Mouse (Mus musculus): ENCODE results near the gene Cadps. TPM values are rescaled to one million over a fixed set of nuclear protein-coding genes. Genes with fewer than 3 reads are reported as not detected.
A peak's percentile ranks its signal among the peaks of the same experiment; 100 is the strongest.

Gene Cadps
- total and polyA plus RNA-seq, 2 experiments from 2014 or later = 33.4 to 176 TPM

DNA sequence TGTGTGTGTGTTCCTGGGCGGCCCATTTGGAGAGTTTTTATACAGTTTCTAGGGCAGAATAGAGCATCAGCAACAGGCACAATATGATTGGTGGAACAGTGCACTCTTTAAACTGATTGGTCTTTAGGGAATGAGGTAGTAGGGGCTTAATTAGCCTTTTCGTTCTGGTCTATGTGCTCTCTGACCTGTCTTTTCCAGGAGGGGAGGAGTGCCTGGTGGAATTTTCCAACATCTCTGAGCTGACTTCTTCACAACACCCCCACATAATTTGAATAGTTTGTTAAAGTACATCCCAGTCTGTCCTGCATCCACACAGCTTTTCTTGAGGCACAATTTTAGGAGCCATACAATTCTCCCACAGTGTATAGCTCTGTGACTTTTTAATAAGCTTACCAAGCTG, 220.8 kb downstream of the Cadps start:
- H3K9ac ChIP-seq (replicated peaks; ENCODE audit: low read length) = no peak overlapping the region
- H3K27ac ChIP-seq = no peak overlapping the region
- DNase-seq (ENCODE audit: low spot score) = no peak
- H3K36me3 ChIP-seq (ENCODE audit: insufficient read depth, low read length) = no peaks in the 10 kb centered on the region
- 75% methylated on average over 2 of the region's 2 CpGs for WGBS
- no peaks in the 10 kb centered on the region for H3K4me1 ChIP-seq (ENCODE audit: insufficient read depth, low read length)
- H3K4me2 ChIP-seq (ENCODE audit: low read depth, low read length) = no peak overlapping the region
- no peaks in the 10 kb centered on the region for H3K9me3 ChIP-seq (ENCODE audit: low read length)
- no peak for TF ChIP-seq CTCF (IDR thresholded peaks at IDR 0.05; ENCODE audit: low read depth)
- ATAC-seq = no peak
- H3K4me3 ChIP-seq (ENCODE audit: low read length) = no peak overlapping the region
- no peaks in the 10 kb centered on the region for H3K27me3 ChIP-seq (ENCODE audit: insufficient read depth, low read length)

DNA sequence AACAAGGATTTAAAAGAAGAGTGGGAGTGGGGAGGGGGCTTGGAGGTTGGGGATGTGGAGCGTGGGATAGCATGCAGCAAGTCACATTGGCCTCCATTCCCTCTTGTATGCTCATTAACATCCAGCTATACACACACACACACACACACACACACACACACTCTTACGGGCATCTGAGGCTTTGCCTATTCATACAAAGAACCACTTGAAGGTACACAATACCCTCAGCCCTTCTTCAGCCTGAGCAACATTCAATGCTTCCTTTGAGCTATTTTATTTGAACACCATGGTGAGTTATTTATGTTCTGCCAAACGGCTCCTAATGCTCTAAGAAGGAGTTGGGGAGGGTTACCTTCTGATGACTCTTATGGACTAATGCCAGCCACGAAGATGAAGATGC, 227.6 kb downstream of the Cadps start:
- ATAC-seq = peak; percentile 69; the same call in 1 of the 2 replicates
- no peaks in the 10 kb centered on the region for H3K27me3 ChIP-seq (ENCODE audit: insufficient read depth, low read length)
- TF ChIP-seq CTCF (IDR thresholded peaks at IDR 0.05; ENCODE audit: low read depth) = no peak
- no peak overlapping the region for H3K4me2 ChIP-seq (ENCODE audit: low read depth, low read length)
- H3K4me1 ChIP-seq (ENCODE audit: insufficient read depth, low read length) = 0 out of 2 replicates have a peak, but pooled peaks cover 5% of the 10 kb centered on the region
- H3K36me3 ChIP-seq (ENCODE audit: insufficient read depth, low read length) = no peaks in the 10 kb centered on the region
- no peak for DNase-seq (ENCODE audit: low spot score)
- no peak overlapping the region for H3K9ac ChIP-seq (replicated peaks; ENCODE audit: low read length)
- WGBS = 41% methylated on average over 4 of the region's 4 CpGs
- no peak overlapping the region for H3K4me3 ChIP-seq (ENCODE audit: low read length)
- no peaks in the 10 kb centered on the region for H3K9me3 ChIP-seq (ENCODE audit: low read length)
- no peak overlapping the region for H3K27ac ChIP-seq

DNA sequence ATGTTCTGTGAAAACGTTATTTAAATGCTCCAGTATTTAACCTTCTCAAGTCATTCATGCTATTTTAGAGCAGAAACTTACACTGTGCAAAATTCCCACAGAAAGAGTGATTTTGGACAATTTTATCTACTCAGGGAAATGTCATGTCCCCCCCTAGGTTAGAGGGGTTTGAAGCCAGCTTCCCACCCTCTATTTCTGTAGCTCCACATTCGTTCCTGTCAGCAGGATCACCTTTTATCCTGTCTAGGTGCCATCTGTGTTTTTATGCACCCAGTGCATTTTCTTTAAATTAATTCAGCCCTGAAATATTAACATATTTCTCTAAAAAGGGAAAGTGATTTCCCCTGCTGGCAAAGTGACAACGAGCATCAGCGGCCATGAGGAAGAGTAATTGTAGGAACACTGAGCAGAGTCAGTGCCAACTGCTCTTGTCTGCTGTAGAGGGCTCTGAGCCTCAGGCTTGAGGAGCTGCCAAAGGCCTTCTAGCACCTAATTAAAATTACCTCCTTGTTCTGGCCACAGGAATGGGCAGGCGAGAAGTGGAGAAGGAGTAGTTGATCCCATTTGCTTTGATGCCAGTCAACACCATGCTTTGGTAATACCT, 230.3 kb downstream of the Cadps start:
- DNase-seq (ENCODE audit: low spot score) = peak; percentile 73
- WGBS = 38% methylated on average over 5 of the region's 5 CpGs
- 0 out of 2 replicates have a peak, but pooled peaks have one; percentile 6 for TF ChIP-seq CTCF (IDR thresholded peaks at IDR 0.05; ENCODE audit: low read depth)
- H3K4me3 ChIP-seq (ENCODE audit: low read length) = no peak overlapping the region
- no peak overlapping the region for H3K4me2 ChIP-seq (ENCODE audit: low read depth, low read length)
- no peak overlapping the region for H3K9ac ChIP-seq (replicated peaks; ENCODE audit: low read length)
- peak overlapping the region; percentile 36; the same call in 1 of the 2 replicates for H3K27ac ChIP-seq
- H3K9me3 ChIP-seq (ENCODE audit: low read length) = no peaks in the 10 kb centered on the region
- H3K4me1 ChIP-seq (ENCODE audit: insufficient read depth, low read length) = 0 out of 2 replicates have a peak, but pooled peaks cover 5% of the 10 kb centered on the region
- no peaks in the 10 kb centered on the region for H3K36me3 ChIP-seq (ENCODE audit: insufficient read depth, low read length)
- peak; percentile 46; the same call in 1 of the 2 replicates for ATAC-seq
- no peaks in the 10 kb centered on the region for H3K27me3 ChIP-seq (ENCODE audit: insufficient read depth, low read length)

DNA sequence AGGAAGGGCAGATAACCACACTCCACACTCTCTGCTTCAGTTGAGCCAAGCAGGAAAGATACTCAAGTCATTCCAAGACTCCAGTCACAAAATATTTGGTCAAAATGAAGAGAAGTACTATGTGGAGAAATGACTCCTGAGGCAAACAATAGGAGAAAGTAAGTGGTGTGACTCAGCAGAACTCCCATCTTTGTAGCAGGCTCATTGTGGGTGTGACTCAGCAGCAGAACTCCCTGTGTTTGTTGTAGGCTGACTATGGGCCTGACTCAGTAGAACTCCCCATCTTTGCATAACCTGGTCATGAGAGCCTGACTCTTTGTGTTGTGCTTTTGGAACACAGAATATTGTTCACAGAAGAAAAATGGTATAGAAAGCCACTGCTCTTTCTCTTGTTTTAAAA, 231.1 kb downstream of the Cadps start:
- ATAC-seq (no peak), DNase-seq (ENCODE audit: low spot score) (no peak)
- no peak overlapping the region for H3K4me2 ChIP-seq (ENCODE audit: low read depth, low read length)
- H3K9me3 ChIP-seq (ENCODE audit: low read length) = no peaks in the 10 kb centered on the region
- no peak overlapping the region for H3K4me3 ChIP-seq (ENCODE audit: low read length)
- H3K27me3 ChIP-seq (ENCODE audit: insufficient read depth, low read length) = no peaks in the 10 kb centered on the region
- no peak for TF ChIP-seq CTCF (IDR thresholded peaks at IDR 0.05; ENCODE audit: low read depth)
- H3K4me1 ChIP-seq (ENCODE audit: insufficient read depth, low read length) = 0 out of 2 replicates have a peak, but pooled peaks cover 5% of the 10 kb centered on the region
- peak overlapping the region; percentile 36; the same call in 1 of the 2 replicates for H3K27ac ChIP-seq
- H3K36me3 ChIP-seq (ENCODE audit: insufficient read depth, low read length) = no peaks in the 10 kb centered on the region
- H3K9ac ChIP-seq (replicated peaks; ENCODE audit: low read length) = no peak overlapping the region

DNA sequence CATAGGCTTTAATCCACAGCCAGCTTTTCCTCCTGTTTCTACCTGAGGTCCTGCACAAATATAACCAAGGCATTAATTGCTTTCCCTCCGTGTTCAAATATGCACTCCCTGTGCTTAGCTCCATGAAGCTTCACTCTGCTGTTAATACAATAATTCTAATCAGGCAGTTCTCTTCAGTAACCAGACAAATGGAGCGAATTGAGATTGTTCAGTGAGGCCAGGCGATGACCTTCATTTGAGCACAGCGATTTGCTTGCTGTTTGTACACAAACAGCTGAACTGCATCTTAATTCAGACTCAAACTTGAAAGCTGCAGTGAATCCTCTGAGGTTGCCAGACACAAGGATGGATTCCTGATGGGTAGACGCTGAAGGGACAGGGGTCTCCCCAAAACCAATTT, 239.3 kb downstream of the Cadps start:
- no peak overlapping the region for H3K4me3 ChIP-seq (ENCODE audit: low read length)
- H3K9me3 ChIP-seq (ENCODE audit: low read length) = no peaks in the 10 kb centered on the region
- no peak for ATAC-seq
- WGBS = 61% methylated on average over 5 of the region's 5 CpGs
- H3K9ac ChIP-seq (replicated peaks; ENCODE audit: low read length) = no peak overlapping the region
- no peak overlapping the region for H3K4me2 ChIP-seq (ENCODE audit: low read depth, low read length)
- DNase-seq (ENCODE audit: low spot score) = no peak
- H3K27me3 ChIP-seq (ENCODE audit: insufficient read depth, low read length) = no peaks in the 10 kb centered on the region
- H3K4me1 ChIP-seq (ENCODE audit: insufficient read depth, low read length) = no peaks in the 10 kb centered on the region
- TF ChIP-seq CTCF (IDR thresholded peaks at IDR 0.05; ENCODE audit: low read depth) = no peak
- no peak overlapping the region for H3K27ac ChIP-seq
- no peaks in the 10 kb centered on the region for H3K36me3 ChIP-seq (ENCODE audit: insufficient read depth, low read length)

DNA sequence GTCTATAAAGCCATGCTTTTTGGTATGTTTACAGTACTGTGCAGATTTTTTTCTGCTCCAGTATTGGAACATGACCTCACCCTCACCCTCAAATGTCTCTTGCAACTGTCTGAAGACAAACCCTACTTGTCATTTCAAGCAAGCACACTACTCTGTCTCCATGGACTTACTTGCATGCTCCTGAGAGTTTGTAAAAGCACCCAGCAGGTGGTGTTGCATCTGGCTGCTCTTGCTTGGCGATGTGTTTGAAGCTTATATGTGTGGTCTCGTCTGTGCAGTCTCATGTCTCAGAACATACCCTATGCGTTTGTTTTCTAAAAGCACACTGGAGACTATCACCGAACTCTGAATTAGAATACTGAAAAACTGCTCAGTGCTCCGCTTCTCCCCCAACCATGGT, 241.2 kb downstream of the Cadps start:
- no peak for ATAC-seq
- DNase-seq (ENCODE audit: low spot score) = no peak
- WGBS = 59% methylated on average over 5 of the region's 5 CpGs

DNA sequence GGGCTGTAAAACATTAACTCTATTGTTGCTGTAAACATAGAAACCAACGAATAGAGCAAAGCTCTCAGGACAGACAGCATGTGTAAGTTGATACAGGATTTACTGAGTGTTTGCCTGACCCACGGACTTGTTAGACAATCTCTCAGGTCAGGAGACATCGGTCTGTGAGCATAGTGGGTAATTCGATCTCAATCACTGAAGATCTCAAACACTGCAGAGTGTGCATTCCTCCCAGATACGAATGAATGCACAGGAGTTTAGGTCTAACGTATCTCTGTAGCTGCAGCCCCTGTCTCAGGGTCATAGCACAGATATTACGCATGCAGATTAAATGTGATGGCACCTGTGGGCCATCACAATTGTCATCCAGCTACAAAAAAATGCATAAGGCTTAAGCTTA, 242.1 kb downstream of the Cadps start:
- no peaks in the 10 kb centered on the region for H3K4me1 ChIP-seq (ENCODE audit: insufficient read depth, low read length)
- no peaks in the 10 kb centered on the region for H3K9me3 ChIP-seq (ENCODE audit: low read length)
- DNase-seq (ENCODE audit: low spot score) = no peak
- H3K4me2 ChIP-seq (ENCODE audit: low read depth, low read length) = no peak overlapping the region
- no peak for TF ChIP-seq CTCF (IDR thresholded peaks at IDR 0.05; ENCODE audit: low read depth)
- H3K27ac ChIP-seq = no peak overlapping the region
- no peaks in the 10 kb centered on the region for H3K27me3 ChIP-seq (ENCODE audit: insufficient read depth, low read length)
- H3K4me3 ChIP-seq (ENCODE audit: low read length) = no peak overlapping the region
- no peak overlapping the region for H3K9ac ChIP-seq (replicated peaks; ENCODE audit: low read length)
- H3K36me3 ChIP-seq (ENCODE audit: insufficient read depth, low read length) = no peaks in the 10 kb centered on the region
- ATAC-seq = no peak
- 44% methylated on average over 7 of the region's 7 CpGs for WGBS

More for the DNA sequence above, 241.2 kb downstream of the Cadps start:
- Histone ChIP-seq H3K4me1 (ENCODE audit: insufficient read depth, low read length) (no peaks in the 10 kb centered on the region), H3K27me3 (ENCODE audit: insufficient read depth, low read length) (no peaks in the 10 kb centered on the region), H3K27ac (no peak overlapping the region), H3K9ac (replicated peaks; ENCODE audit: low read length) (no peak overlapping the region), H3K4me3 (ENCODE audit: low read length) (no peak overlapping the region), H3K36me3 (ENCODE audit: insufficient read depth, low read length) (no peaks in the 10 kb centered on the region), H3K4me2 (ENCODE audit: low read depth, low read length) (no peak overlapping the region), H3K9me3 (ENCODE audit: low read length) (no peaks in the 10 kb centered on the region)
- TF ChIP-seq CTCF (IDR thresholded peaks at IDR 0.05; ENCODE audit: low read depth) = peak; percentile 25; the same call in 1 of the 2 replicates
